ENCODE assay signal across 14 mouse cellular contexts in the genomic region with DNA sequence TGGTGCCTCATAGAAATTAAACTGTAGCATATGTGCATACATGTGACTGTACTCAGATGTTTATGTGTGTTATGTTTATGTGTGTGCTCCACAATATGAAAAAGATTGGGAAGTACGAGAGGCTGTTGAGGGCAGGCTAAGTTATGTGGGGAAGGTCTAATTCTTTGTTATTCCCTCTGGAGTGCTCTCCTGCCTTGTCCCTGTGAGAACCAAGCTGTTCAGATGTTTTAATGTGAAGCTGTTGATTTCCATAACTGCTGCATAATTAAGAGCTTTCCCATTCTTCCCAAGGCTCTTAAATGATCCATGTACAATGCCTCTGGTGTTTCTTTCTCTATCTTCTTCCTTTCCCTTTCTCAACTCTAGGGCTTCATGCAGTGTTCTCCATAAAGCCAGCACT.
"Had no signal": no experiment of that assay in that cellular context is flagged by ENCODE, and none has a peak within 500 bp of the region (broad histone marks: within the 10 kb centered on the region; RNA-seq: fewer than 3 reads in every experiment).

No protein-coding gene starts in this region.

- ATAC-seq: liver, embryonic 12.5 days had no signal

- H3K27me3 ChIP-seq: limb, embryonic 15.5 days; liver, embryonic 12.5 days had no signal

- H3K36me3 ChIP-seq: limb, embryonic 15.5 days; liver, embryonic 12.5 days had no signal

- H3K27ac ChIP-seq: kidney, postnatal 0 days; layer of hippocampus, adult 2 months; limb, embryonic 15.5 days; liver, embryonic 12.5 days; stomach, postnatal 0 days had no signal

- H3K4me1 ChIP-seq: liver, embryonic 12.5 days had no signal

- DNase-seq: kidney, adult 11 months; kidney, adult 9 months; kidney, postnatal 4 days; lung, embryonic 14.5 days; lung, postnatal 10 days; lung, postnatal 4 days; right cerebral cortex, adult 18-20 months; right cerebral cortex, postnatal 25 days; thymus, postnatal 4 days had no signal

- H3K9ac ChIP-seq: limb, embryonic 15.5 days; liver, embryonic 12.5 days; lung, embryonic 14.5 days had no signal

- H3K4me2 ChIP-seq: limb, embryonic 15.5 days; liver, embryonic 12.5 days; lung, embryonic 14.5 days had no signal

- H3K4me3 ChIP-seq: layer of hippocampus, adult 2 months; limb, embryonic 15.5 days; liver, embryonic 12.5 days had no signal

- H3K9me3 ChIP-seq: limb, embryonic 15.5 days; liver, embryonic 12.5 days had no signal
